In genomic region chr17:43378703-43379102, GRCm38 (mm10) we compare ENCODE assay signal across 18 mouse cellular contexts. TPM values are rescaled to one million over a fixed set of nuclear protein-coding genes. Genes with fewer than 3 reads are reported as not detected.
DNase-seq lines count a peak whose midpoint lies in the region; TF ChIP-seq lines count a peak whose summit lies in the region.
"Had no signal": no experiment of that assay in that cellular context is flagged by ENCODE, and none has a peak within 500 bp of the region (broad histone marks: within the 10 kb centered on the region; RNA-seq: fewer than 3 reads in every experiment).

No protein-coding gene starts in this region.

- 21% methylated on average over 5 of the region's 5 CpGs for WGBS in heart, adult 2 months

- no peak overlapping the region for H3K9ac ChIP-seq in heart, adult 2 months (ENCODE audit: low read depth, low read length)
- H3K9ac ChIP-seq: embryonic facial prominence, embryonic 12.5 days; forebrain, embryonic 15.5 days; heart, embryonic 12.5 days; hindbrain, embryonic 15.5 days had no signal

- DNase-seq in heart, adult 2 months, result no peak
- no peak for DNase-seq in heart, postnatal 4 days
- peak; percentile 42 for DNase-seq in kidney, adult 9 months
- DNase-seq in kidney, adult 18-20 months, result no peak
- peak; percentile 47 for DNase-seq in lung, postnatal 25 days (ENCODE audit: low spot score)
- DNase-seq in lung, adult 18-20 months, result no peak
- DNase-seq: adrenal gland, adult 2 months; adrenal gland, postnatal 25 days; cerebellum, adult 2 months; cerebellum, postnatal 10 days; gastrocnemius, postnatal 10 days had no signal

- no peaks in the 10 kb centered on the region for H3K27me3 ChIP-seq in heart, adult 2 months (ENCODE audit: control insufficient read depth, insufficient read depth, low read length)
- H3K27me3 ChIP-seq: CH12.LX; embryonic facial prominence, embryonic 12.5 days; forebrain, embryonic 15.5 days; heart, embryonic 12.5 days; hindbrain, embryonic 15.5 days; Patski had no signal

- peak; percentile 74 for TF ChIP-seq EP300 in heart, adult 2 months (IDR thresholded peaks at IDR 0.05; ENCODE audit: insufficient read depth, low read depth, low read length)

- H3K4me3 ChIP-seq in heart, adult 2 months, result no peak overlapping the region
- H3K4me3 ChIP-seq: embryonic facial prominence, embryonic 12.5 days; forebrain, embryonic 15.5 days; heart, embryonic 12.5 days; hindbrain, embryonic 15.5 days had no signal

- H3K79me2 ChIP-seq in heart, adult 2 months (replicated peaks; ENCODE audit: control insufficient read depth, insufficient read depth, low read length), result no peaks in the 10 kb centered on the region

- intact Hi-C loops in heart, adult 2 months (cut with DNase I), result no loop called here

- peaks cover 47% of the 10 kb centered on the region for H3K36me3 ChIP-seq in heart, adult 2 months (ENCODE audit: control insufficient read depth, insufficient read depth, low read length)
- H3K36me3 ChIP-seq: embryonic facial prominence, embryonic 12.5 days; forebrain, embryonic 15.5 days; heart, embryonic 12.5 days; hindbrain, embryonic 15.5 days had no signal

- peak; percentile 32; the same call in 1 of the 2 replicates for TF ChIP-seq POLR2A in heart, adult 2 months (IDR thresholded peaks at IDR 0.05; ENCODE audit: insufficient read depth, low read depth, low read length)

- H3K27ac ChIP-seq in heart, adult 2 months, result peak overlapping the region; percentile 66
- H3K27ac ChIP-seq: embryonic facial prominence, embryonic 12.5 days; forebrain, embryonic 15.5 days; hindbrain, embryonic 15.5 days had no signal

- TF ChIP-seq CTCF in heart, adult 2 months (IDR thresholded peaks at IDR 0.05), result no peak

- H3K4me1 ChIP-seq in heart, adult 2 months (ENCODE audit: control insufficient read depth, insufficient read depth, low read length), result peaks cover 28% of the 10 kb centered on the region
- H3K4me1 ChIP-seq: embryonic facial prominence, embryonic 12.5 days; forebrain, embryonic 15.5 days; hindbrain, embryonic 15.5 days had no signal

RNA-seq across cellular contexts. Expression of gene Adgrf5, which starts 18.5 kb away (rescaled TPM):
- total RNA-seq in heart, adult 2 months (2021), result 100 to 1,000 TPM; 184 to 231 TPM
- 57.7 and 116 TPM in 2 replicates for polyA plus RNA-seq in heart, adult 2 months (2012; rRNA removed)
- total RNA-seq in heart, postnatal 4 days (2021), result 100 to 1,000 TPM; 131 to 141 TPM
- total RNA-seq: CH12.LX; common myeloid progenitor, adult 5-6 weeks had no signal

Comparison
In these comparisons a context has a peak if more than half of its experiments do, and no peak if none do; other contexts are left out.
1. DNase-seq: peak in kidney, adult 9 months (single experiment) and lung, postnatal 25 days (single experiment); none in heart, adult 2 months (0 of 2), heart, postnatal 4 days (single experiment), kidney, adult 18-20 months (single experiment) and lung, adult 18-20 months (0 of 2).